In genomic region chr3:117297735-117298134, GRCm38 (mm10) we compare ENCODE assay signal across 28 mouse cellular contexts.
A peak's percentile ranks its signal among the peaks of the same experiment; 100 is the strongest.
DNase-seq lines count a peak whose midpoint lies in the region; ATAC-seq and TF ChIP-seq lines count a peak whose summit lies in the region.
"Had no signal": no experiment of that assay in that cellular context is flagged by ENCODE, and none has a peak within 500 bp of the region (broad histone marks: within the 10 kb centered on the region; RNA-seq: fewer than 3 reads in every experiment).

No protein-coding gene starts in this region.

- H3K4me2 ChIP-seq in midbrain, embryonic 11.5 days = no peak overlapping the region
- H3K4me2 ChIP-seq in midbrain, postnatal 0 days (ENCODE audit: low read depth, low read length, poor library complexity, severe bottlenecking) = no peak overlapping the region
- no peak overlapping the region for H3K4me2 ChIP-seq in CH12.LX (ENCODE audit: insufficient read depth, low read depth, poor library complexity, severe bottlenecking)
- H3K4me2 ChIP-seq: embryonic facial prominence, embryonic 13.5 days; embryonic facial prominence, embryonic 15.5 days; forebrain, embryonic 12.5 days had no signal

- no peak overlapping the region for H3K4me3 ChIP-seq in midbrain, embryonic 11.5 days (ENCODE audit: low read depth, low read length)
- H3K4me3 ChIP-seq in midbrain, postnatal 0 days (ENCODE audit: low read depth, low read length) = no peak overlapping the region
- H3K4me3 ChIP-seq in CH12.LX (replicated peaks in 1 of 3; ENCODE audit: low read depth in 2 of 3, low read length in 2 of 3, poor library complexity in 1 of 3) = no peak overlapping the region
- H3K4me3 ChIP-seq: embryonic facial prominence, embryonic 13.5 days; embryonic facial prominence, embryonic 15.5 days; erythroblast, embryonic 14.5 days; forebrain, embryonic 10.5 days; forebrain, embryonic 12.5 days had no signal

- TF ChIP-seq POLR2A in CH12.LX (IDR thresholded peaks at IDR 0.05; ENCODE audit: low read depth, low read length) = no peak

- in situ Hi-C loops in CH12.LX (cut with MboI; ENCODE audit: low pct_ligation_motif_present, low pct_unique_long_range_greater_than_20kb, low sequenced_read_pairs) = no loop called here

- dilution Hi-C loops in CH12.LX (cut with MboI; ENCODE audit: extremely low pct_ligation_motif_present, extremely low pct_unique_long_range_greater_than_20kb, low sequenced_read_pairs) = no loop called here

- no peak for ATAC-seq in midbrain, embryonic 11.5 days (ENCODE audit: low FRiP score)
- ATAC-seq in midbrain, postnatal 0 days (ENCODE audit: low FRiP score) = no peak
- peak; percentile 90 for ATAC-seq in granulocyte monocyte progenitor cell, adult 5-6 weeks (replicated peaks; ENCODE audit: poor library complexity, severe bottlenecking)
- peak; percentile 86 for ATAC-seq in megakaryocyte progenitor cell, adult 5-6 weeks (replicated peaks; ENCODE audit: poor library complexity)
- ATAC-seq: activated CD4-positive, CD25-positive, alpha-beta regulatory T cell, adult 4 months; CD4-positive, CD25-positive, alpha-beta regulatory T cell, adult 4 months; forebrain, embryonic 14.5 days; forebrain, postnatal 0 days; Patski had no signal

- no peak for TF ChIP-seq RAD21 in CH12.LX (IDR thresholded peaks at IDR 0.05; ENCODE audit: low read depth, low read length)

- no peak for TF ChIP-seq EP300 in CH12.LX (IDR thresholded peaks at IDR 0.05; ENCODE audit: low read length)

- H3K9ac ChIP-seq in midbrain, embryonic 11.5 days (ENCODE audit: low read length) = no peak overlapping the region
- H3K9ac ChIP-seq in midbrain, postnatal 0 days (replicated peaks; ENCODE audit: low read length, poor library complexity, severe bottlenecking) = no peak overlapping the region
- H3K9ac ChIP-seq in CH12.LX (ENCODE audit: insufficient read depth, low read depth) = no peak overlapping the region
- H3K9ac ChIP-seq: embryonic facial prominence, embryonic 13.5 days; embryonic facial prominence, embryonic 15.5 days; forebrain, embryonic 12.5 days; forebrain, postnatal 0 days had no signal

- H3K9me3 ChIP-seq in midbrain, embryonic 11.5 days (ENCODE audit: control insufficient read depth, low read length) = no peaks in the 10 kb centered on the region
- no peaks in the 10 kb centered on the region for H3K9me3 ChIP-seq in midbrain, postnatal 0 days (ENCODE audit: low read length)
- H3K9me3 ChIP-seq in CH12.LX (replicated peaks; ENCODE audit: low read length) = no peaks in the 10 kb centered on the region
- H3K9me3 ChIP-seq: embryonic facial prominence, embryonic 13.5 days; embryonic facial prominence, embryonic 15.5 days; forebrain, embryonic 10.5 days; forebrain, embryonic 12.5 days had no signal

- no peak for TF ChIP-seq CTCF in midbrain, postnatal 0 days (IDR thresholded peaks at IDR 0.05)
- TF ChIP-seq CTCF in CH12.LX (conservative IDR thresholded peaks at IDR 0.05 in 1 of 2, IDR thresholded peaks at IDR 0.05 in 1 of 2; ENCODE audit: low read depth in 2 of 2, low read length in 2 of 2) = no peak

- 87% methylated on average over 1 of the region's 1 CpGs for WGBS in midbrain, embryonic 11.5 days
- 84% methylated on average over 1 of the region's 1 CpGs for WGBS in midbrain, postnatal 0 days

- no peaks in the 10 kb centered on the region for H3K79me2 ChIP-seq in CH12.LX (replicated peaks; ENCODE audit: control insufficient read depth, extremely low read depth, insufficient read depth, poor library complexity, severe bottlenecking)

- no peak overlapping the region for H3K27ac ChIP-seq in midbrain, embryonic 11.5 days (ENCODE audit: low read depth, low read length)
- no peak overlapping the region for H3K27ac ChIP-seq in midbrain, postnatal 0 days (ENCODE audit: low read depth, low read length)
- no peak overlapping the region for H3K27ac ChIP-seq in CH12.LX (ENCODE audit: insufficient read depth, low read depth)
- H3K27ac ChIP-seq: embryonic facial prominence, embryonic 13.5 days; embryonic facial prominence, embryonic 15.5 days; forebrain, embryonic 10.5 days; forebrain, embryonic 12.5 days had no signal

- DNase-seq in midbrain, embryonic 11.5 days (ENCODE audit: low spot score, missing footprints) = peak; percentile 65
- DNase-seq in midbrain, postnatal 0 days (ENCODE audit: low spot score) = no peak
- DNase-seq in CH12.LX (ENCODE audit: extremely low read depth) = peak; percentile 49
- no peak for DNase-seq in Muller cell, postnatal 12 days (ENCODE audit: inconsistent ontology term)
- DNase-seq in urinary bladder, postnatal 4 days (ENCODE audit: low spot score in 2 of 2) = no peak
- no peak for DNase-seq in spleen, postnatal 36 days (ENCODE audit: low spot score in 2 of 2)
- DNase-seq: adrenal gland, adult 8-10 months; adrenal gland, postnatal 14 days; adrenal gland, postnatal 36 days; B cell, adult 2 months; cerebellum, adult 11-12 months; cerebellum, adult 2 months; cerebellum, adult 9-10 months; cerebellum, postnatal 10 days; cerebellum, postnatal 25 days; embryo, embryonic 11 days; forebrain, postnatal 0 days had no signal

- no peaks in the 10 kb centered on the region for H3K36me3 ChIP-seq in midbrain, embryonic 11.5 days (ENCODE audit: control insufficient read depth, insufficient read depth, low read length)
- no peaks in the 10 kb centered on the region for H3K36me3 ChIP-seq in midbrain, postnatal 0 days (ENCODE audit: insufficient read depth, low read length)
- H3K36me3 ChIP-seq in CH12.LX (replicated peaks in 1 of 2; ENCODE audit: control insufficient read depth in 1 of 2, insufficient read depth in 1 of 2, low read length in 1 of 2) = no peaks in the 10 kb centered on the region
- H3K36me3 ChIP-seq: embryonic facial prominence, embryonic 13.5 days; embryonic facial prominence, embryonic 15.5 days; forebrain, embryonic 10.5 days; forebrain, embryonic 12.5 days had no signal

- H3K4me1 ChIP-seq in midbrain, embryonic 11.5 days (ENCODE audit: control insufficient read depth, insufficient read depth, low read length) = no peaks in the 10 kb centered on the region
- 0 out of 2 replicates have a peak, but pooled peaks cover 2% of the 10 kb centered on the region for H3K4me1 ChIP-seq in midbrain, postnatal 0 days (ENCODE audit: insufficient read depth, low read length)
- H3K4me1 ChIP-seq in CH12.LX (ENCODE audit: control insufficient read depth in 1 of 2, insufficient read depth in 2 of 2) = peaks cover 11 to 66% of the 10 kb centered on the region in 2 experiments
- H3K4me1 ChIP-seq: embryonic facial prominence, embryonic 13.5 days; embryonic facial prominence, embryonic 15.5 days; forebrain, embryonic 10.5 days; forebrain, embryonic 12.5 days had no signal

- H3K27me3 ChIP-seq in midbrain, embryonic 11.5 days (ENCODE audit: control insufficient read depth, insufficient read depth, low read length) = no peaks in the 10 kb centered on the region
- no peaks in the 10 kb centered on the region for H3K27me3 ChIP-seq in midbrain, postnatal 0 days (ENCODE audit: insufficient read depth, low read length)
- no peaks in the 10 kb centered on the region for H3K27me3 ChIP-seq in CH12.LX (replicated peaks)
- H3K27me3 ChIP-seq: embryonic facial prominence, embryonic 13.5 days; embryonic facial prominence, embryonic 15.5 days; forebrain, embryonic 12.5 days; Patski had no signal

TF ChIP-seq in CH12.LX, 34 proteins besides CTCF, POLR2A, EP300 and RAD21:
- TF ChIP-seq ZMIZ1 (IDR thresholded peaks at IDR 0.05; ENCODE audit: low read depth, low read length) (no peak), SMC3 (IDR thresholded peaks at IDR 0.05; ENCODE audit: low read depth, low read length) (no peak), ZNF384 (IDR thresholded peaks at IDR 0.05; ENCODE audit: low read depth, low read length) (no peak), KAT2A (IDR thresholded peaks at IDR 0.05; ENCODE audit: insufficient replicate concordance, low read length) (no peak), MAZ (IDR thresholded peaks at IDR 0.05; ENCODE audit: low read depth, low read length) (no peak), MAX (IDR thresholded peaks at IDR 0.05; ENCODE audit: low read length) (no peak), UBTF (IDR thresholded peaks at IDR 0.05; ENCODE audit: low read depth, low read length) (no peak), GABPA (IDR thresholded peaks at IDR 0.05; ENCODE audit: insufficient replicate concordance, low read depth, low read length) (no peak), TBP (conservative IDR thresholded peaks at IDR 0.05; ENCODE audit: low read depth, low read length) (no peak), ELF1 (IDR thresholded peaks at IDR 0.05; ENCODE audit: low read depth, low read length) (no peak), USF1 (IDR thresholded peaks at IDR 0.05; ENCODE audit: low read depth, low read length) (no peak)

Comparison
In these comparisons a context has a peak if more than half of its experiments do, and no peak if none do; other contexts are left out.
1. DNase-seq: peak in midbrain, embryonic 11.5 days (single experiment) and CH12.LX (single experiment); none in midbrain, postnatal 0 days (single experiment), Muller cell, postnatal 12 days (single experiment), urinary bladder, postnatal 4 days (0 of 2) and spleen, postnatal 36 days (0 of 2).
2. ATAC-seq: peak in granulocyte monocyte progenitor cell, adult 5-6 weeks (single experiment) and megakaryocyte progenitor cell, adult 5-6 weeks (single experiment); none in midbrain, embryonic 11.5 days (single experiment) and midbrain, postnatal 0 days (single experiment).